Mouse (Mus musculus): ENCODE measurements around the gene Sprr2a3.
"Not testable (repeated sequence)": the region's sequence is repeated elsewhere in the genome, so short reads cannot be mapped to it uniquely, and the experiment has no call there.

DNA sequence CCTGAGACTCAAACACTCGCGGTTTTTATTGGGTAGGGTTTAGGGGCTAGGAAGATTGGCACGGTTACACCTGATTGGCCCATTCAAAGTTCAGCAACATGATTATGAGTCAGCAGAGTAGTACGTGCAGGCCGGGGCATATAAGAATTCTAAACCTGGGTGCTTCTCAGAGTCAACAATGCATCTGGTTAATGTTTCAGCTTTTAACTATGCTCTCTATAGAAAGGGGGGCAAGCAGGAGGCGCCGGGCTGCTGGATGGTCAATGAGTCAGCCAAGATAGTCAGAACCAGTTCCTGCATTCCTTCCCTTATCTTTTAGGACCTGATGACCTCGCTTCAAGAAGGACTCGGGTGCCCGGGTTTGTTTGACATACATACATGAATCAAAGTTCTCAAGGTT is 39.0 kb upstream of the Sprr2a3 start:
- TF ChIP-seq GATA1 (IDR thresholded peaks at IDR 0.05; ENCODE audit: borderline replicate concordance, low read length); FLI1 (IDR thresholded peaks at IDR 0.05; ENCODE audit: low read length): not testable (repeated sequence)

All from megakaryocyte, embryonic 14.5 days (primary cell).